In genomic region chr14:22576441-22576840, GRCm38 (mm10) we compare ENCODE assay signal across 20 mouse cellular contexts.
DNase-seq lines count a peak whose midpoint lies in the region; ATAC-seq lines count a peak whose summit lies in the region.
"Had no signal": no experiment of that assay in that cellular context is flagged by ENCODE, and none has a peak within 500 bp of the region (broad histone marks: within the 10 kb centered on the region; RNA-seq: fewer than 3 reads in every experiment).

No protein-coding gene starts in this region.

- WGBS in forebrain, embryonic 14.5 days, result 27% methylated on average over 6 of the region's 6 CpGs
- WGBS in forebrain, embryonic 15.5 days, result 39% methylated on average over 6 of the region's 6 CpGs
- 23% methylated on average over 6 of the region's 6 CpGs for WGBS in hindbrain, embryonic 12.5 days
- 28% methylated on average over 6 of the region's 6 CpGs for WGBS in kidney, embryonic 15.5 days

- no peak overlapping the region for H3K4me2 ChIP-seq in forebrain, embryonic 14.5 days (ENCODE audit: low read length)
- H3K4me2 ChIP-seq in forebrain, embryonic 15.5 days (replicated peaks), result no peak overlapping the region
- H3K4me2 ChIP-seq in hindbrain, embryonic 12.5 days (replicated peaks), result no peak overlapping the region
- H3K4me2 ChIP-seq in kidney, embryonic 15.5 days, result no peak overlapping the region
- H3K4me2 ChIP-seq: embryonic facial prominence, embryonic 12.5 days; heart, embryonic 12.5 days had no signal

- no peak overlapping the region for H3K9ac ChIP-seq in forebrain, embryonic 14.5 days (ENCODE audit: low read length)
- no peak overlapping the region for H3K9ac ChIP-seq in forebrain, embryonic 15.5 days (replicated peaks)
- H3K9ac ChIP-seq in hindbrain, embryonic 12.5 days, result no peak overlapping the region
- no peak overlapping the region for H3K9ac ChIP-seq in kidney, embryonic 15.5 days
- H3K9ac ChIP-seq: embryonic facial prominence, embryonic 12.5 days; forebrain, postnatal 0 days; heart, embryonic 12.5 days; liver, embryonic 14.5 days had no signal

- no peaks in the 10 kb centered on the region for H3K9me3 ChIP-seq in forebrain, embryonic 14.5 days (replicated peaks; ENCODE audit: control insufficient read depth, low read length)
- H3K9me3 ChIP-seq in forebrain, embryonic 15.5 days, result no peaks in the 10 kb centered on the region
- no peaks in the 10 kb centered on the region for H3K9me3 ChIP-seq in hindbrain, embryonic 12.5 days (replicated peaks)
- H3K9me3 ChIP-seq in kidney, embryonic 15.5 days (replicated peaks), result no peaks in the 10 kb centered on the region
- H3K9me3 ChIP-seq: embryonic facial prominence, embryonic 12.5 days; heart, embryonic 12.5 days had no signal

- H3K36me3 ChIP-seq in forebrain, embryonic 14.5 days (ENCODE audit: control insufficient read depth, insufficient read depth, low read length), result no peaks in the 10 kb centered on the region
- no peaks in the 10 kb centered on the region for H3K36me3 ChIP-seq in forebrain, embryonic 15.5 days
- H3K36me3 ChIP-seq in hindbrain, embryonic 12.5 days, result no peaks in the 10 kb centered on the region
- no peaks in the 10 kb centered on the region for H3K36me3 ChIP-seq in kidney, embryonic 15.5 days
- H3K36me3 ChIP-seq: embryonic facial prominence, embryonic 12.5 days; heart, embryonic 12.5 days had no signal

- H3K27me3 ChIP-seq in forebrain, embryonic 14.5 days (replicated peaks; ENCODE audit: control insufficient read depth, insufficient read depth, low read length), result 0 out of 2 replicates have a peak, but pooled peaks cover 6% of the 10 kb centered on the region
- H3K27me3 ChIP-seq in forebrain, embryonic 15.5 days, result peaks cover 21% of the 10 kb centered on the region
- peaks cover 7% of the 10 kb centered on the region for H3K27me3 ChIP-seq in hindbrain, embryonic 12.5 days
- H3K27me3 ChIP-seq in kidney, embryonic 15.5 days, result 0 out of 2 replicates have a peak, but pooled peaks cover 4% of the 10 kb centered on the region

- DNase-seq in forebrain, embryonic 14.5 days (ENCODE audit: low spot score), result no peak
- DNase-seq in neural tube, embryonic 10.5 days (ENCODE audit: extremely low spot score, low spot score), result peak; percentile 47
- no peak for DNase-seq in natural killer cell, adult 2 months (ENCODE audit: low spot score in 2 of 2)
- DNase-seq in cerebellum, adult 11-12 months, result no peak
- DNase-seq in frontal cortex, postnatal 10 days (ENCODE audit: low spot score in 2 of 2), result no peak
- DNase-seq: adrenal gland, adult 8-10 months; B cell, adult 2 months; cerebellum, adult 9-10 months; forebrain, postnatal 0 days; gastrocnemius, postnatal 25 days; layer of hippocampus, adult 9-11 months; lung, postnatal 10 days; right cerebral cortex, postnatal 14 days had no signal

- 0 out of 2 replicates have a peak overlapping the region, but pooled peaks have one; percentile 18 for H3K27ac ChIP-seq in forebrain, embryonic 14.5 days (ENCODE audit: low read depth, low read length)
- no peak overlapping the region for H3K27ac ChIP-seq in forebrain, embryonic 15.5 days (replicated peaks)
- H3K27ac ChIP-seq in hindbrain, embryonic 12.5 days, result peak overlapping the region; percentile 72
- H3K27ac ChIP-seq in kidney, embryonic 15.5 days, result peak overlapping the region; percentile 61
- H3K27ac ChIP-seq: embryonic facial prominence, embryonic 12.5 days; liver, embryonic 14.5 days had no signal

- H3K4me1 ChIP-seq in forebrain, embryonic 14.5 days (ENCODE audit: control insufficient read depth, insufficient read depth, low read length), result peaks cover 10% of the 10 kb centered on the region
- H3K4me1 ChIP-seq in forebrain, embryonic 15.5 days, result peaks cover 16% of the 10 kb centered on the region
- H3K4me1 ChIP-seq in hindbrain, embryonic 12.5 days, result peaks cover 33% of the 10 kb centered on the region
- peaks cover 42% of the 10 kb centered on the region for H3K4me1 ChIP-seq in kidney, embryonic 15.5 days

- H3K4me3 ChIP-seq in forebrain, embryonic 14.5 days (ENCODE audit: low read depth, low read length), result no peak overlapping the region
- no peak overlapping the region for H3K4me3 ChIP-seq in forebrain, embryonic 15.5 days
- H3K4me3 ChIP-seq in hindbrain, embryonic 12.5 days, result no peak overlapping the region
- no peak overlapping the region for H3K4me3 ChIP-seq in kidney, embryonic 15.5 days (replicated peaks)
- H3K4me3 ChIP-seq: embryonic facial prominence, embryonic 12.5 days; heart, embryonic 12.5 days had no signal

- no peak for ATAC-seq in forebrain, embryonic 14.5 days
- ATAC-seq in forebrain, embryonic 15.5 days (replicated peaks), result no peak
- ATAC-seq in hindbrain, embryonic 12.5 days (ENCODE audit: low FRiP score), result no peak; the same call in 1 of the 2 replicates
- peak; percentile 41; the same call in 1 of the 2 replicates for ATAC-seq in kidney, embryonic 15.5 days (replicated peaks; ENCODE audit: low FRiP score)
- ATAC-seq: forebrain, postnatal 0 days; midbrain, embryonic 16.5 days had no signal
